Mouse (Mus musculus) liver, adult 2 months (tissue): ENCODE measurements around the gene Pomt2. TPM values are rescaled to one million over a fixed set of nuclear protein-coding genes. Genes with fewer than 3 reads are reported as not detected.
"Not testable (repeated sequence)": the region's sequence is repeated elsewhere in the genome, so short reads cannot be mapped to it uniquely, and the experiment has no call there.

Source experiments
- DNase-seq: peaks from one replicate; pipeline ENCODE4 v3.0.0-alpha.2; 2011; ENCODE audit warnings: low read depth, low spot score; ENCODE audit errors: extremely low read depth
- H3K27ac ChIP-seq: fragments of 200-500 bp; replicated peaks from 2 replicates; pipeline ENCODE4 v1.5.1; 2012; ENCODE audit warnings: low read depth, mild to moderate bottlenecking, control low read depth, inconsistent platforms, low read length; ENCODE audit not compliant: insufficient read depth
- H3K27me3 ChIP-seq: fragments of 200-500 bp; 2 replicates; pipeline ENCODE4 v1.6.1; 2012; ENCODE audit warnings: mild to moderate bottlenecking, moderate library complexity, low read length, inconsistent platforms; ENCODE audit not compliant: control insufficient read depth, insufficient read depth
- H3K36me3 ChIP-seq: fragments of 200-500 bp; 2 replicates; pipeline ENCODE4 v1.6.1; 2012; ENCODE audit warnings: low read length, inconsistent platforms; ENCODE audit not compliant: control insufficient read depth, insufficient read depth
- H3K4me1 ChIP-seq: fragments of 200-500 bp; 2 replicates; pipeline ENCODE4 v1.6.1; 2011; ENCODE audit warnings: low read length; ENCODE audit not compliant: control insufficient read depth, insufficient read depth
- H3K4me3 ChIP-seq: fragments of 200-500 bp; 2 replicates; pipeline ENCODE4 v1.5.1; 2011; ENCODE audit warnings: low read depth, mild to moderate bottlenecking, control low read depth, low read length, moderate library complexity; ENCODE audit not compliant: insufficient read depth
- H3K79me2 ChIP-seq: fragments of 200-500 bp; 2 replicates; pipeline ENCODE4 v1.6.1; 2012; ENCODE audit warnings: inconsistent platforms, mild to moderate bottlenecking, low read length, moderate library complexity; ENCODE audit not compliant: control insufficient read depth, insufficient read depth
- H3K9ac ChIP-seq: fragments of 200-500 bp; 2 replicates; pipeline ENCODE4 v1.6.1; 2012; ENCODE audit warnings: low read depth, mild to moderate bottlenecking, control low read depth, inconsistent platforms, low read length
- CTCF ChIP-seq: fragments of 200-500 bp; IDR thresholded peaks from 2 replicates; pipeline ENCODE4 v1.5.1; 2011; ENCODE audit warnings: low read depth, low read length, control low read depth
- POLR2A ChIP-seq: fragments of 200-500 bp; IDR thresholded peaks from 2 replicates; pipeline ENCODE4 v1.6.1; 2011; ENCODE audit warnings: low read length, control low read depth; ENCODE audit not compliant: insufficient read depth; ENCODE audit errors: extremely low read depth
- WGBS: fragments of 180-500 bp; shearing (Covaris S2); methylation state at CpG from one replicate; pipeline ENCODE4 v1.1.7; 2018; 5-methylcytosine and 5-hydroxymethylcytosine counted together
- polyA plus RNA-seq: library from polyadenylated mRNA; depleted of rRNA; stranded (reverse); fragments of >200 nt; gene quantifications from 2 replicates; pipeline ENCODE4 v1.2.3, GENCODE M21; 2012
- total RNA-seq: library from RNA; depleted of rRNA; stranded (reverse); fragments of >200 nt; gene quantifications from 2 replicates; pipeline ENCODE4 v1.2.3, GENCODE M21; 2014

The Pomt2 gene
- total and polyA plus RNA-seq, 2 experiments: 11.6 to 14.7 TPM

DNA sequence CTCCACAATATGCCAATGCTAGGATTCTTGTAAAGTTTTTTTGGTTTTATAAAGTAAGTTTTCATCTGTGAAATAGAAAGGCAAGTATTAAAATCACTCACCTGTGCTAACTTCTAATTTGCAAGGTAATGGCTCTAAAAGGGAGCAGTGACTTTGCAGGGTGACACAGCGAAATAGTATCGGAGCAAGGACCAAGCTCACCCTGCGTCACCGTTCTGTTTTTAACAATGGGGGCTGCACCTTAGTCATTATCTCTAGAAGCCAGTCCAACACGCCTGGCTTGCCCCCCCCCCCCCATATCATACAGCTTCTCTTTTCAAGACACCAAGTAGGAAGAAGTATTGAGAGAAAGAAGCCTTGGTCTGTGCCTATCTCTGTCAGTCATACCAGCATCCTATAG is 13.0 kb upstream of the Pomt2 start:
- peaks cover 3% of the 10 kb centered on the region; the same call in 1 of the 2 replicates for H3K79me2 ChIP-seq
- TF ChIP-seq CTCF (no peak), POLR2A (no peak)
- 90% methylated on average over 5 of the region's 5 CpGs for WGBS
- peaks cover 21% of the 10 kb centered on the region for H3K4me1 ChIP-seq
- H3K9ac ChIP-seq: no peak overlapping the region
- H3K36me3 ChIP-seq: peaks cover 54% of the 10 kb centered on the region
- no peak for DNase-seq
- no peaks in the 10 kb centered on the region for H3K27me3 ChIP-seq
- H3K27ac ChIP-seq: no peak overlapping the region
- no peak overlapping the region for H3K4me3 ChIP-seq

DNA sequence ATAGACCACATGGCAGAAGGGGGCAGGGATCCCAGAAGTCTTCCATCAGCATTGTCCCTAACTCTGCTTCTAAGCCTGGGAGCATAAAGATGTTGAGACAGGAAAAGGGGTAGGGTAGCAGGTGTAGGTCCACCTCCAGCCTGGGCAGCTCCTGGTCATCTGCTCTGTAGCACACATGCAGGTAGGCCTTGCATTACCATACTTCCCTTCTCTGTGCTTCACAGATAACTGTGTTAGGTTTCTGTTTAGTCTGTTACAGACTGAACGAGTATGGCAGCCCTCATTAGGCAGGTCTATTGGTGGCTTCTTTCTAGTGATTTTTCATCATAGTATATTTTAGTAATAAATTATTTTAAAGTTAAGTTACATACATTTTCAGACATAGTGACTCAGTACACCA is 12.5 kb upstream of the Pomt2 start:
- Histone ChIP-seq H3K27ac (no peak overlapping the region; the same call in 1 of the 2 replicates), H3K36me3 (peaks cover 54% of the 10 kb centered on the region), H3K4me1 (peaks cover 26% of the 10 kb centered on the region), H3K79me2 (peaks cover 8% of the 10 kb centered on the region; the same call in 1 of the 2 replicates), H3K9ac (peak overlapping the region; percentile 5; the same call in 1 of the 2 replicates), H3K4me3 (no peak overlapping the region), H3K27me3 (no peaks in the 10 kb centered on the region)
- no peak for DNase-seq
- TF ChIP-seq POLR2A (no peak), CTCF (no peak)
- WGBS: 45% methylated on average over 1 of the region's 1 CpGs

DNA sequence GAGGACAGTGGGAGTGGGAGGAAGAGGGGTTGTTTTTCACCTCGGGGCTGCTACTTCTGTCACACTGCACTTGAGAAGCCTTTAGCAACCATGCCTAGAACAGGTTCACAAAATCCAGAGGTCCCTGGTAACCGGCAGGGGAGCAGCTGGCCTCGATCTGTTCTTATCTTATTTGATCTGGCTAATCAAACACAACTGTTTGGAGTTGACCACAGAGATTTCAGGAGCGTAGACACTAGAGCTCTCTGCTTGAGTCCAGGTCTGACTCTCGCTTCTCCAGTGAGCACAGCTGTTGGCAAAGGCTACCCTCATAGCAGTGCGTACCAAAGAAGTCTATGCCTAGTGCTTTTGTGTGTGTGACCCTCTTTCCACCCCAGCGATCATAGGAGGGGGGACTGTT is 10.3 kb upstream of the Pomt2 start:
- Histone ChIP-seq H3K79me2 (peaks cover 10% of the 10 kb centered on the region; the same call in 1 of the 2 replicates), H3K9ac (peak overlapping the region; percentile 92), H3K27ac (peak overlapping the region; percentile 99), H3K27me3 (no peaks in the 10 kb centered on the region), H3K4me3 (peak overlapping the region; percentile 66), H3K36me3 (peaks cover 38% of the 10 kb centered on the region), H3K4me1 (peaks cover 29% of the 10 kb centered on the region)
- DNase-seq: peak; percentile 93
- TF ChIP-seq CTCF (no peak), POLR2A (0 out of 2 replicates have a peak, but pooled peaks have one; percentile 24)
- WGBS: 20% methylated on average over 7 of the region's 7 CpGs

DNA sequence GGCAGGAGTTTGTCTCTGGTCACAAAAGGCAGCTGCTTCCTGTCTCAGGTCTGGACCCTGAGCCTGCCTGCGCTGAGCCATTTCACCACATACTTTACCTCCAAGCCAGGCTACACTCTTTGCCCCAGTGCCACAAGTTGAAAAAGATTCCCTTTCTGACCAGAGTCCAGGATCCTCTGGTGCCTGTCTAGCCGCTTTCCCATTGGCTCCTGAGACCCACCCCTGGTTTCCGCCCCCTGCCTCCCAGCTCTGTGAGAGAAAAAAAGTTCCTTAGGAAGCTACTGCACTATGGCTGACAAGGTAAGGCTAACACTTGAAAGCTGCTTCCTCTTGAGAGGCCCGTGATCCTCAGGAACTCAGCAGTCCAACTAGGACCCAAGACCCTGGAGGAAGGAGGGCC is 9.6 kb upstream of the Pomt2 start:
- peaks cover 29% of the 10 kb centered on the region for H3K4me1 ChIP-seq
- peak; percentile 98 for DNase-seq
- no peaks in the 10 kb centered on the region for H3K27me3 ChIP-seq
- H3K27ac ChIP-seq: peak overlapping the region; percentile 99
- peak overlapping the region; percentile 66 for H3K4me3 ChIP-seq
- WGBS: 24% methylated on average over 4 of the region's 4 CpGs
- H3K36me3 ChIP-seq: peaks cover 30% of the 10 kb centered on the region
- peak overlapping the region; percentile 92 for H3K9ac ChIP-seq
- H3K79me2 ChIP-seq: peaks cover 10% of the 10 kb centered on the region; the same call in 1 of the 2 replicates
- TF ChIP-seq POLR2A (peak; percentile 46; the same call in 1 of the 2 replicates), CTCF (no peak)

DNA sequence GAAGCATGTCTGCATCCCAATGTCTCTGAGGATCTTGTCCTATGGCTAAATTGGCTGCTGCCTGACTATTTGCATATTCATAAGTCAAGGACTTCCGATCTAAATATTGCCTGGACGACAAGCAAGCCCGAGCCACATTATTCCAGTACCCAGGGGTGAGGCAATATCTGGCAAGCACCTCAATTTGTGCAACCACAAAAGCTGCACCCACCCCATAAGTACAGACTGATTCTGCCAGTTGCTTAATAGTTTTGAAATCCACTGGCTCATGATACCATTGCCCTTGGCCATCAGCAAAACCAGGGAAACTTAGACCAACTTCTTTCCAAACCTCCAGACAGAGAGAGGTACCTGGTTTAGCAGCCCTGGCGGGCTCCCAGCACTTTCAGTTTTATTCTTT is 6.7 kb upstream of the Pomt2 start:
- DNase-seq: peak; percentile 97
- Histone ChIP-seq H3K79me2 (peaks cover 16% of the 10 kb centered on the region; the same call in 1 of the 2 replicates), H3K4me1 (peaks cover 21% of the 10 kb centered on the region), H3K27ac (peak overlapping the region; percentile 52)
- WGBS: 22% methylated on average over 4 of the region's 4 CpGs
- H3K9ac ChIP-seq, H3K4me3 ChIP-seq, H3K27me3 ChIP-seq, H3K36me3 ChIP-seq: not testable (repeated sequence)

DNA sequence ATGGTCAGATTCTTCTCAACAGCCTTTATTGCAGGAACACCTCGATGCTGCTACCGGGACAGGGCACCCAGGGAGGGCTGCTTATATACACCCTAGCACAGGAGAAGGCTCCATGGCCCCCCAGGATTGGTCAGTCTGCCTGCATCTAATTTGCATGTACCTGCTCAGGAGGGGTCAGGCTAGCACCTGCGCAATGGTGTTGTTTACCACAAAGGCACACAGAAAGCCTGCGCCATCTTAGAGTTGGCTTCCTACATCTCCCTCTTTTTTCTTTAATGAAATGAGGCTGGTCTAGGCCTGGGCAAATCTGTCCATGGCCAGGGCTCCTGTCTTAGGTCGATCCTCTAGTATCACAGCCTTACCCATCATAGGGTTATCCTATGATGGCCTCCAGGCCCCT is 1.7 kb upstream of the Pomt2 start:
- Histone ChIP-seq H3K4me1 (peaks cover 5% of the 10 kb centered on the region; the same call in 1 of the 2 replicates), H3K9ac (no peak overlapping the region), H3K27me3 (no peaks in the 10 kb centered on the region), H3K27ac (no peak overlapping the region), H3K79me2 (peaks cover 20% of the 10 kb centered on the region; the same call in 1 of the 2 replicates), H3K36me3 (no peaks in the 10 kb centered on the region), H3K4me3 (no peak overlapping the region)
- WGBS: over 99% methylated on average over 5 of the region's 5 CpGs
- no peak for TF ChIP-seq CTCF
- TF ChIP-seq POLR2A: no peak
- DNase-seq: no peak
